Mouse (Mus musculus) kidney, postnatal 10 days (tissue): Measurements from ENCODE around the gene Mettl23.
"Not testable (repeated sequence)": the region's sequence is repeated elsewhere in the genome, so short reads cannot be mapped to it uniquely, and the experiment has no call there.

Source experiments
- DNase-seq: peaks from one replicate; pipeline ENCODE4 v3.0.0; 2021; ENCODE audit warnings: mixed read lengths

Gene Mettl23

GRCm38 (mm10) chr11:116882446-116882845 is 39.4 kb downstream of the Mettl23 start:
- DNase-seq: no peak

GRCm38 (mm10) chr11:116884061-116884460 is 41.0 kb downstream of the Mettl23 start:
- no peak for DNase-seq

GRCm38 (mm10) chr11:116885275-116886151 is 42.4 kb downstream of the Mettl23 start:
- DNase-seq: peak; percentile 91

- no peak for DNase-seq
These were observed 44.1 kb downstream of the Mettl23 start for GRCm38 (mm10) chr11:116887136-116887535.

GRCm38 (mm10) chr11:116893532-116894442 is 50.7 kb downstream of the Mettl23 start:
- no peak for DNase-seq

- DNase-seq: no peak
These were observed 52.3 kb downstream of the Mettl23 start for GRCm38 (mm10) chr11:116895402-116895801.

GRCm38 (mm10) chr11:116899247-116899646 is 56.2 kb downstream of the Mettl23 start:
- no peak for DNase-seq

- not testable (repeated sequence) for DNase-seq
These were observed 59.5 kb downstream of the Mettl23 start for GRCm38 (mm10) chr11:116902588-116902987.
